Mouse (Mus musculus): ENCODE measurements around the gene 1520401A03Rik. TPM values are rescaled to one million over a fixed set of nuclear protein-coding genes. Genes with fewer than 3 reads are reported as not detected.

The 1520401A03Rik gene
- polyA plus RNA-seq, 1 experiment from 2014 or later = 1.6 TPM

- H3K27ac ChIP-seq (replicated peaks; ENCODE audit: low read depth, low read length) = no peak overlapping the region
- no peaks in the 10 kb centered on the region for H3K36me3 ChIP-seq (ENCODE audit: control insufficient read depth, insufficient read depth, low read length)
- peaks cover 67% of the 10 kb centered on the region for H3K27me3 ChIP-seq (replicated peaks; ENCODE audit: control insufficient read depth, insufficient read depth, low read length)
- H3K4me3 ChIP-seq (ENCODE audit: low read depth, low read length) = peak overlapping the region; percentile 26
- no peak overlapping the region for H3K9ac ChIP-seq (ENCODE audit: low read depth, low read length)
- no peaks in the 10 kb centered on the region for H3K9me3 ChIP-seq (ENCODE audit: control insufficient read depth, low read length)
- ATAC-seq (ENCODE audit: low read depth) (no peak), DNase-seq (ENCODE audit: low spot score) (no peak)
- H3K4me1 ChIP-seq (ENCODE audit: control insufficient read depth, insufficient read depth, low read length) = peaks cover 19% of the 10 kb centered on the region
- WGBS = 68% methylated on average over 4 of the region's 4 CpGs
- peak overlapping the region; percentile 33; the same call in 1 of the 2 replicates for H3K4me2 ChIP-seq (ENCODE audit: low read depth, low read length)
These were observed 40.5 kb downstream of the 1520401A03Rik start for GRCm38 (mm10) chr17:23682092-23682491.

DNA sequence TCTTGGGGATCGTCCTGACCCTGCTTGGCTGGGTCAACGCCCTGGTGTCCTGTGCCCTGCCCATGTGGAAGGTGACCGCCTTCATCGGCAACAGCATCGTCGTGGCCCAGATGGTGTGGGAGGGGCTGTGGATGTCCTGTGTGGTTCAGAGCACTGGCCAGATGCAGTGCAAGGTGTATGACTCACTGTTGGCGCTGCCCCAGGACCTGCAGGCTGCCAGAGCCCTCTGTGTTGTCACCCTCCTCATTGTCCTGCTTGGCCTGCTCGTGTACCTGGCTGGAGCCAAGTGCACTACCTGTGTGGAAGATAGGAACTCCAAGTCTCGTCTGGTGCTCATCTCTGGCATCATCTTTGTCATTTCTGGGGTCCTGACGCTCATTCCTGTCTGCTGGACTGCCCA, 41.5 kb downstream of the 1520401A03Rik start:
- Histone ChIP-seq H3K4me2 (ENCODE audit: low read depth, low read length) (peak overlapping the region; percentile 6; the same call in 1 of the 2 replicates), H3K9me3 (ENCODE audit: control insufficient read depth, low read length) (no peaks in the 10 kb centered on the region), H3K27me3 (replicated peaks; ENCODE audit: control insufficient read depth, insufficient read depth, low read length) (peaks cover 76% of the 10 kb centered on the region), H3K27ac (replicated peaks; ENCODE audit: low read depth, low read length) (no peak overlapping the region), H3K4me1 (ENCODE audit: control insufficient read depth, insufficient read depth, low read length) (peaks cover 24% of the 10 kb centered on the region), H3K36me3 (ENCODE audit: control insufficient read depth, insufficient read depth, low read length) (no peaks in the 10 kb centered on the region), H3K9ac (ENCODE audit: low read depth, low read length) (no peak overlapping the region), H3K4me3 (ENCODE audit: low read depth, low read length) (no peak overlapping the region)
- no peak for ATAC-seq (ENCODE audit: low read depth)
- no peak for DNase-seq (ENCODE audit: low spot score)
- 75% methylated on average over 10 of the region's 10 CpGs for WGBS

DNA sequence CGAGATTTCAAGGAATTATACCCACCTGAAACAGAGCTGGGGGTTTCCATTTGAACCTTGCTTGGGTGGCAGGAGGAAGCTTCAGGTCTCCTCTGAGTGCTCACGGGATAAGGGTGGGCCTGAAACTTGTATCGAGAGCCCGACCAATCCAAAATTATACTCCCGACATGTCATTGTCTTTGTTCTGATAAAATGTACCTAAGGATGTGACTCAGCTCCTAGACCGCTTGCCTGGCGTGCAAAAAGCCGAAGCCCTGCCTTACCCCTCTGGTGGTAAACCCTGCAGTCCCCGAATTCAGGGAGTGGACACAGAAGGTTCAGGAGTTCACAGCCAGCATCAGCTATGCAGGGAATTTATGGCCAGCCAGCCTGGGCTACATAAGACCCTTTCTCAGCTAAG, 42.2 kb downstream of the 1520401A03Rik start:
- no peak for ATAC-seq (ENCODE audit: low read depth)
- peak overlapping the region; percentile 19; the same call in 1 of the 2 replicates for H3K9ac ChIP-seq (ENCODE audit: low read depth, low read length)
- peak overlapping the region; percentile 48 for H3K4me2 ChIP-seq (ENCODE audit: low read depth, low read length)
- H3K27ac ChIP-seq (replicated peaks; ENCODE audit: low read depth, low read length) = no peak overlapping the region
- no peaks in the 10 kb centered on the region for H3K36me3 ChIP-seq (ENCODE audit: control insufficient read depth, insufficient read depth, low read length)
- 72% methylated on average over 9 of the region's 9 CpGs for WGBS
- peaks cover 31% of the 10 kb centered on the region for H3K4me1 ChIP-seq (ENCODE audit: control insufficient read depth, insufficient read depth, low read length)
- H3K4me3 ChIP-seq (ENCODE audit: low read depth, low read length) = peak overlapping the region; percentile 32
- H3K27me3 ChIP-seq (replicated peaks; ENCODE audit: control insufficient read depth, insufficient read depth, low read length) = peaks cover 78% of the 10 kb centered on the region
- no peaks in the 10 kb centered on the region for H3K9me3 ChIP-seq (ENCODE audit: control insufficient read depth, low read length)
- DNase-seq (ENCODE audit: low spot score) = no peak

- H3K4me1 ChIP-seq (ENCODE audit: control insufficient read depth, insufficient read depth, low read length) = peaks cover 37% of the 10 kb centered on the region
- H3K4me2 ChIP-seq (ENCODE audit: low read depth, low read length) = peak within 1 kb of the TSS; percentile 48
- ATAC-seq (ENCODE audit: low read depth) = no peak
- H3K36me3 ChIP-seq (ENCODE audit: control insufficient read depth, insufficient read depth, low read length) = no peaks in the 10 kb centered on the region
- WGBS = 3% methylated on average over 29 of the region's 38 CpGs
- peaks cover 74% of the 10 kb centered on the region for H3K27me3 ChIP-seq (replicated peaks; ENCODE audit: control insufficient read depth, insufficient read depth, low read length)
- peak within 1 kb of the TSS; percentile 32 for H3K4me3 ChIP-seq (ENCODE audit: low read depth, low read length)
- DNase-seq (ENCODE audit: low spot score) = no peak
- peak within 1 kb of the TSS; percentile 45; the same call in 1 of the 2 replicates for H3K9ac ChIP-seq (ENCODE audit: low read depth, low read length)
- H3K27ac ChIP-seq (replicated peaks; ENCODE audit: low read depth, low read length) = peak within 1 kb of the TSS; percentile 28; the same call in 1 of the 2 replicates
- no peaks in the 10 kb centered on the region for H3K9me3 ChIP-seq (ENCODE audit: control insufficient read depth, low read length)
These were observed 43.3 kb downstream of the 1520401A03Rik start, which contains the start of gene Cldn6 for GRCm38 (mm10) chr17:23679127-23679835. Gene Cldn6 (plus strand): TSS chr17:23679249.

DNA sequence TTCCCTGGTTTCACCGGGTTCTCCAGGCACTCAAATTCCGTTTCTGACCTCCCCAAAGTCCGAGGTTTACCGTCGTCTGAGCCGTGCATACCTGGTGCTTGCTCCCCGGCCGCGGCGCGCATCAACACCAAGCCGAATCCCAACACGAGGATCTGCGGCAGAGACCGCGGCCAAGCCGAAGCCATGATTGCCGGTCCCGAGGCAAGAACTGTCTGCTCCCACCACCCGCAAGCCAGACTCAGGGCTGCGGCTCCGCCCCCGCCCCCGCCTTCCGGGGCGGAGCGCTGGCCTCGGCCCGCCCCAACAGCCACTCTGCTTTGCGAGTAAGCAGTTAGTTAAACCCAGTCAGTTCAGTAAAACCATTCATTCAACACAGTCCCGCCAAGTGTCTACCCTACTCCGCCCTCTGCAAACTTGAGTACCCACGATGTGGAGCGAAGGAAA, 45.3 kb downstream of the 1520401A03Rik start, which contains the start of gene Tnfrsf12a:
Gene Tnfrsf12a, minus strand, starts transcription at position 233 of the 444 bp plus-strand sequence.
- DNase-seq (ENCODE audit: low spot score) = peak; percentile 91
- Histone ChIP-seq H3K36me3 (ENCODE audit: control insufficient read depth, insufficient read depth, low read length) (no peaks in the 10 kb centered on the region), H3K4me1 (ENCODE audit: control insufficient read depth, insufficient read depth, low read length) (peaks cover 30% of the 10 kb centered on the region), H3K27ac (replicated peaks; ENCODE audit: low read depth, low read length) (0 out of 2 replicates have a peak within 1 kb of the TSS, but pooled peaks have one; percentile 46), H3K4me3 (ENCODE audit: low read depth, low read length) (peak within 1 kb of the TSS; percentile 56), H3K27me3 (replicated peaks; ENCODE audit: control insufficient read depth, insufficient read depth, low read length) (peaks cover 53% of the 10 kb centered on the region), H3K9ac (ENCODE audit: low read depth, low read length) (peak within 1 kb of the TSS; percentile 62), H3K4me2 (ENCODE audit: low read depth, low read length) (peak within 1 kb of the TSS; percentile 97), H3K9me3 (ENCODE audit: control insufficient read depth, low read length) (no peaks in the 10 kb centered on the region)
- WGBS = 2% methylated on average over 34 of the region's 34 CpGs
- ATAC-seq (ENCODE audit: low read depth) = peak; percentile 67

GRCm38 (mm10) chr17:23676473-23677031, 46.0 kb downstream of the 1520401A03Rik start:
- peak overlapping the region; percentile 56 for H3K4me3 ChIP-seq (ENCODE audit: low read depth, low read length)
- WGBS = 0% methylated on average over 14 of the region's 37 CpGs
- no peak for ATAC-seq (ENCODE audit: low read depth)

DNA sequence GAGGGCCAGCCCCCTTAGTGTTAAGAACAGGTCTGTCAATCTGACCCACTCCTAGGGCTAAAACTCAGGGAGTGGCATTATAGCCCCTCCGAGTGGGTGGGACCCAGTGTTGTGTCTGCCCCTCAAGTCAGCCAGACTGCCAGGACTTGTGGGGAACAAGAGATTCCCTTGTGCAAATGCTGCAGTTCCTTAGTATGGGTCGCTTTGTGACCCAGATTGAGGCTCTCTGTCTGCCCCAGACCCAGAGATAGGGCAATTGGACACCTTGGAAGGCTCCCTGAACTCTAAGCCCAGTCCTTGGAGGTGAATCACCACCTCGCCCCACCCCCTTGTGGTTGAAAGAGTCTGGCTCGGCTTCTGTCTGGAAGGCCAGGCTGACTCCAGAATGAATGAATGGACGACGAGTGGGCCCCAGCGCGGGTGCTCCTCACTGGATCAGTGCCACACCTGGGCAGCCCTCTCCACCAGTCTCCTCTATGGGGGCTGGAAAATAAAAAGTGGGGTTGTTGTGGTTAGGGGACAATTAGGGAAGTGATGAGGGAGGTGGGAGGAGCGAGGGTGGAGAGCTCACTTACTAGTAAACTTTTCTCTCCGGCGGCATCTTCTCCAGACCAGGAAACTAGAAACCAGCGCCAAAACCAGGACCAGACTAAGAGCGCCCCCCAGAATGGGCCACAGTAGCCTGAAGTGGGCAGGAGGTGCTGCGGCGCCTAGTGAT, 46.9 kb downstream of the 1520401A03Rik start:
- peaks cover 39% of the 10 kb centered on the region for H3K27me3 ChIP-seq (replicated peaks; ENCODE audit: control insufficient read depth, insufficient read depth, low read length)
- DNase-seq (ENCODE audit: low spot score) (no peak), ATAC-seq (ENCODE audit: low read depth) (no peak)
- peak overlapping the region; percentile 97 for H3K4me2 ChIP-seq (ENCODE audit: low read depth, low read length)
- peak overlapping the region; percentile 62; the same call in 1 of the 2 replicates for H3K9ac ChIP-seq (ENCODE audit: low read depth, low read length)
- H3K27ac ChIP-seq (replicated peaks; ENCODE audit: low read depth, low read length) = no peak overlapping the region
- H3K9me3 ChIP-seq (ENCODE audit: control insufficient read depth, low read length) = no peaks in the 10 kb centered on the region
- H3K4me3 ChIP-seq (ENCODE audit: low read depth, low read length) = peak overlapping the region; percentile 56
- 11% methylated on average over 14 of the region's 15 CpGs for WGBS
- H3K36me3 ChIP-seq (ENCODE audit: control insufficient read depth, insufficient read depth, low read length) = no peaks in the 10 kb centered on the region
- H3K4me1 ChIP-seq (ENCODE audit: control insufficient read depth, insufficient read depth, low read length) = peaks cover 30% of the 10 kb centered on the region

More at GRCm38 (mm10) chr17:23676473-23677031, 46.0 kb downstream of the 1520401A03Rik start:
- H3K27me3 ChIP-seq (replicated peaks; ENCODE audit: control insufficient read depth, insufficient read depth, low read length) = peaks cover 47% of the 10 kb centered on the region
- peak overlapping the region; percentile 97 for H3K4me2 ChIP-seq (ENCODE audit: low read depth, low read length)
- H3K9me3 ChIP-seq (ENCODE audit: control insufficient read depth, low read length) = no peaks in the 10 kb centered on the region
- peaks cover 30% of the 10 kb centered on the region for H3K4me1 ChIP-seq (ENCODE audit: control insufficient read depth, insufficient read depth, low read length)
- DNase-seq (ENCODE audit: low spot score) = no peak
- H3K9ac ChIP-seq (ENCODE audit: low read depth, low read length) = peak overlapping the region; percentile 62
- H3K36me3 ChIP-seq (ENCODE audit: control insufficient read depth, insufficient read depth, low read length) = no peaks in the 10 kb centered on the region
- H3K27ac ChIP-seq (replicated peaks; ENCODE audit: low read depth, low read length) = no peak overlapping the region

GRCm38 (mm10) chr17:23675127-23675526, 47.5 kb downstream of the 1520401A03Rik start:
- Histone ChIP-seq H3K9ac (ENCODE audit: low read depth, low read length) (peak overlapping the region; percentile 63; the same call in 1 of the 2 replicates), H3K4me1 (ENCODE audit: control insufficient read depth, insufficient read depth, low read length) (peaks cover 30% of the 10 kb centered on the region), H3K27me3 (replicated peaks; ENCODE audit: control insufficient read depth, insufficient read depth, low read length) (peaks cover 33% of the 10 kb centered on the region), H3K4me2 (ENCODE audit: low read depth, low read length) (peak overlapping the region; percentile 97), H3K36me3 (ENCODE audit: control insufficient read depth, insufficient read depth, low read length) (peaks cover 6% of the 10 kb centered on the region), H3K4me3 (ENCODE audit: low read depth, low read length) (peak overlapping the region; percentile 60), H3K9me3 (ENCODE audit: control insufficient read depth, low read length) (no peaks in the 10 kb centered on the region), H3K27ac (replicated peaks; ENCODE audit: low read depth, low read length) (0 out of 2 replicates have a peak overlapping the region, but pooled peaks have one; percentile 1)
- DNase-seq (ENCODE audit: low spot score) (no peak), ATAC-seq (ENCODE audit: low read depth) (no peak)
- WGBS = 38% methylated on average over 5 of the region's 5 CpGs
